Mouse (Mus musculus): ENCODE measurements around the gene Gm49601.

Gene Gm49601

DNA sequence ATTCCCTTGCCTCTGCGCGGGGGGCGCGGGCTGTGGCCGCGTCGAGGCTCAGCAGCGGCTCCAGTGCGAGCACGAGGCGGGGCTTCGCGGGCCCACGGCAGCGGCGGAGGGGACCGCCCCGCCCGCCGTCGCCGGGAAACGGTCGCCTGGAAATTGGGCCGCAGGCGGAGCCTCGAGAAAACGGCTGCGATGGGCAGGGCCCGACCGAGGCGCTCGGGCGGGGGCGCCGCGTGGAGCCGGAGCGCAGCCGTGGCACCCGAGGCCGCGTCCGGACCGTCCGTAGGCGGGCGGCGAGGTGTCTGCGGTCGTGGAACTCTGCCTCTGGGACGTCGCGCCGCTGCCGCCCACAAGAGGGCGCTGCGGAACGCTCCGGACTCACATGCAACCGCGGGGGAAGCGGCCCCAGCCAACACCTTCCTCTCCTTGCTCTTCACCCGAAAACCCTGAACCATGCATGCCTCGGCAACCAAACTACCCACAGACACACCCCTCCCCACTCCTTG is at the start of gene Gm49601:
Gm49601 (minus strand) TSS at position 52 of the 503 bp plus-strand sequence.
- DNase-seq (ENCODE audit: low spot score in 2 of 2), result peak; percentile 67 to 81

DNA sequence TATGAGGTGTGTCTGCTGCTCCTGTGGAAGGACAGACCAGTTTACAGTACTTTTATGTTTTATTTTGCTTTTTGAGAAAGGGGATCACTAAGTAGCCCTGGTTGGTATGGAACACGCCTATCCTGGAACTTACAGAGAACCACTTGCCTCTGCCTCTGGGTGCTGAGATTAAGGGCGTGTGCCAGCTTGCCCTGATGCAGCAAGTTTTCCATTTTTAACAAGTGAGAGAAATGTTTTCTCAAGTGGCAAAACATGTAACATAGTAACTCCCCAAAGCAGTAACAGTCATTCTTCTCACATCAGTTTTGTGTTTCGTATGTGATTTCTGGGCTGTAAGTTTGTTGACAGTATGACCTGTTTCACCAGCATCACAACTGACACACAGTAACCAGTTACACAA is 46.8 kb upstream of the Gm49601 start:
- DNase-seq (ENCODE audit: low spot score in 2 of 2), result no peak

DNA sequence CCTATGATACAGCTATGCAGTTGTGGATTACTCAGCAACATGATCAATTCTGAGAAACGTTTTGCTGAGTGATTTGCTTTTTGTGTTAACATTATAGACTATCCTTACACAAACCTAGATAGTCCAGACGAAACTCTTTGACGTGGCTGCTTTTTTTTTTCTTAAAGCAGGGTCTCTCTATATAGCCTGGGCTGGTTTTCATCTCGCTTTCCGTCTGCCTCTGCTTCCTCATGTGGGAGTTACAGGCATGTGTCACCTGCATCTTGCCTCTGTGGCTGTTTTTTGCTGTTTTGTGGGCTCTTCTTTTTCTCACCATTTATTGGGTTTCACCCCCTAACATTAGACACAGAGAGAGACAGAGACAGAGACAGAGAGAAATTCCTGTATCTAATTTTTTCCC is 45.8 kb upstream of the Gm49601 start:
- DNase-seq (ENCODE audit: low spot score in 2 of 2), result no peak

DNA sequence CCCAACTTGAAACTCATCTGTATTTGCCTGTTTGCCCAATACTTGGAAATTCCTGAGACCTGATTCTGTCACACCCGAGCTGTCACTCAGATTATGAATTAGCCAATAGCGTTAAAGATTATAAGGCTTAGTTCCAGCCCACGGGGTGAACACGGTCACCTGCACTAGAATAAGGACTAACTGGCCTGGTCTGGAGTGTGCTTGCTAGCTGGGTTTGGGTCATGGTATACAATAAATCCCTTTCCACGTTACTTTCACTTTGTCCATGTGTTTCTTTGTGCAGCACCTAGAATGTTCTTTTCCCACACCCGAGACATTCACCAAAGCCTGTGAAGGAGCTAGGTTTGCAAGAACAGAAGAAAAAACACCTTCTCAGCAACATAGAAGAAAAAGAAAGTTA is 43.7 kb upstream of the Gm49601 start:
- DNase-seq (ENCODE audit: low spot score in 2 of 2), result no peak

DNA sequence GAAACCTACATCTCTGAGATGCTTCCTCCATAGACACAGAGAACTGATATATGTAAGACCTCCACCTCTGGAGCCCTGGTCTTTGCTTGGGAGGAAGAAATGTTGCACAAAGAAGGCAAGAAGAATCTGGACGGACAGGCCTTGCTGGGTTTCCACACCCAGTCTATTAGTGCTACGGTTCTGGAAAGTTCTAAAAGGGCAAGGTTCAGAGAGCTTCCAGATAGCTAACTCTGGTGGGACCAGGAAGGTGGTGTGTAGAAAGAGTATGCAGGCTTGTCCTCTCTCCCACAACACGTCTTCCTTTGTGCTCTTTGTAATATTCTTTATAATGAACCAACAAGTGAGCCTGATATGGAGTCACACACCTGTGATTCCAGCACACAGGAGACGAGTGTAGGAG is 32.4 kb upstream of the Gm49601 start:
- no peak for DNase-seq (ENCODE audit: low spot score in 2 of 2)

DNA sequence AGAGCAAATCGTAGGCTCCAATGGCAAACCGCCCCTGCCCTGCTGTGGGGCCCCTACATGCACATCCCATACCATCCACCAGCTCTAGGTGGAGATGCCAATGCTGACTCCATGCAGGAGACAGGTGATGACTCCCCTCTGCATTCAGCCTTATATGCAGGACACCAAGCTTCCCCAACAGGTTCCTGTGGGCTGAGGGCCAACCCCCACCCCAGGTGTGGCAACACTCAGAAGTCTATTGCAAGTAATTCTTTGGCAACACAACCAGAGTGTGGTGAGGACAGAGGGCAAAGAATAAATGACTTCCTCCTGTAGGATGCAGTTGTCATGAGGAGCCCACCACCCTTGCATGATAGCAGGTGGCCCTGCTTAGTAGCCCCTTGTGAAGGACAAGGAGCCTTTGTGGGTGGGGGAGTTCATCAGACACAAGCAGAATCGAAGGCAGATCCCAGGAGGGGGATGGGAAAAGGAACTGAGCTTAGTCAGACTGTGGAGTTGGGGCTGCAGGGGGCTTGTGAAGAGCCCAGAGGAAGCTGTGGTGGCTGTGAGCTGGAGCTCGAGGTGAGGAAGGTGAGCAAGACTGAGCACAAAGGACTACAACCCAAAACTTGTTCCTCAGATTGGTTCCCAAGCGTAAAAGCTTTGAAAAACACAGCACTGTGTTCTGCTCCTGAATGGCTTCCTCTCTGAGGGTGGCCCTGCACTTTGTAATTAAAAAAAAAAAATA is 29.3 kb upstream of the Gm49601 start:
- no peak for DNase-seq (ENCODE audit: low spot score in 2 of 2)

DNA sequence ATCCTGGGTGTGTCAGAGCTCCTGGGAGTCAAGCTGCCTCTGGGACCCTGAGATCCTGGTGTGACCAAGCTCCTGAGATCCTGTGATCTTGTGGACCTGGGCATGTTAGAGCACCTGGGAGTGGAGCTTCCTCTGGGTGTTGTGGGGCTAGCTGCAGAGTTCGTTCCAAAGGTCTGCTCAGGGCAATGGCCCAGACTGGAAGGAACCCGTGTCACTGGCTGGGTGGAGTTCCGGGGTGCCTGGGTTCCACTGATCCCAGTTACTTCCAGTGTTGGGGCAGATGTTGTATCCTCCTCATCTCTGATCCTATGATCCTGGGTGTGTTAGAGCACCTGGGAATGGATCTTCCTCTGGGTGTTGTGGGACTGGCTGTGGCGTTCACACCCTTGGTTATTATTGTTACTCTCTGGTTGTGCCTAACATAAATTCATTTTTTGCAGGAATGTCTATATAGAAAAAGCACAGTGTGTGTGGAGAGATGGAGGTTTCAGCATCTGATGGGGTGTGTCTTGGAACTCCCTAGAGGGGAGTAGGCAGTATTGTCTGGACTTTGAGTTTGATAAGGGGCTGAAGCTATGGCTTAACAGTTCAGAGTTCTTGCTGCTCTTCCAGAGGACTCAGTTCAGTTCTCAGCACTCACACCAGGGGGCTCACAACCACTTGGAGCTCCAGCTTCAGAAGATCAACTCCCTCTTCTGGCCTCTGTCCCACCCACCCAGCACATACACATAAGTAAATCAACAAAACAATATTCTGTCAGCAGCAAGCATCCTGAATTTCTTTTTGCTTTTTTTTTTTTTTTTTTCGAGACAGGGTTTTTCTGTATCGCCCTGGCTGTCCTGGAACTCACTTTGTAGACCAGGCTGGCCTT is 27.3 kb upstream of the Gm49601 start:
- no peak for DNase-seq (ENCODE audit: low spot score in 2 of 2)

DNA sequence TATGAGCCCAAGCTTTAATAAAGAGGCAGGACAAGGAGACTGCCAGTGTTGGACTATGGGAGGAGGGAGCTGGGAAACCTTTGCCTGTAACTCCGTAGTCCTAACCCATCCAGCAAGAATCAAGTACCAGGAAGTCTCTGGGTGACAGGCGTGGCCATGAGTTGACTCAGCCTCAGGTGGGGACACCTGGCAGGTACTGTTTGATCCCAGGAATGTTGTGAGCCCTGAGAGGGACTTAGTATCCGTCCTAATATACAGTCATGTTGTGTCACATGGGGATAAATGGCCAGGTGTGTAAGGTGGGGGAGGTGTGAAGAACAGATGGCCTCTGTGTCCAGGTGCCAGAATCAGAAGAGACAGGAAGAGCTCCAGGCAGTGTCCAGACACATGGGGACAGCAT is 22.9 kb upstream of the Gm49601 start:
- DNase-seq (ENCODE audit: low spot score in 2 of 2), result no peak

DNA sequence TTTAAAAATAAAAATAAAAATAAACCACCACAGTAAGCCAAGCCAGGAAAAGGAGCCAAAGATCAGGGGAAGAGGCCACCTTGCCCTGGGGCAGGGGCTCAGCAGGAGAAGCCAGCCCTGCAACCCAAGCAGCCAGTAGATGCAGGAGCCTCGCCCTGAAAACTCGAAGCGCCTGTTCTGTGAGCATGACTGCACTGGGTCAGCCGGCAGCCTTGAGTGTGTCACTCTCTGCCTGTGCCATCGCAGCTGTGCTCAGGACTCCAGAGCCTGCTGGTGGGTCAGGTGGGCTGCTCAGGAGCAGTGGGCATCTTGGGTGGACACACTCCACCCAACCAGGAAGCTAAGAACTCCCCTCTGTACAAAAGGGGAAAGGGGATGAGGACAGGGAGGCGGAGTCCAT is 19.1 kb upstream of the Gm49601 start:
- DNase-seq (ENCODE audit: low spot score in 2 of 2), result no peak

DNA sequence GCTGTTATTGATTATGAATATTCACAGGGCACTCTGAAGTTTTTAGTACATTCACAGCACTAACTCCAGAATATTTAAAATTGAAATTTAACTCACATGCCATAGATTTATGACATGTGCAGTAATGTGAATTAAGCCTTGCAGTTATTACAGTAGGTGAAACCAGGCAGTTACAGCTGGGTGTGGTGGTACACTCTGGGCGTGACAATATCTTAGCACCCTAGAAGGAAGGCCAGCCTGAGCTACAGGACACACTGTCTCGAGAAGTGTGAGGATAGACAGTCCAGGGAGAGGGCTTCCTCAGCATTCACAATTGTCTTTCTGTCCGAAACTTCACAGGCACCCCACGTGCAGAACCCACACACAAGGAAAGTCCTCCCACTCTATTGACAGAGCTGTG is 18.3 kb upstream of the Gm49601 start:
- no peak for DNase-seq (ENCODE audit: low spot score in 2 of 2)

DNA sequence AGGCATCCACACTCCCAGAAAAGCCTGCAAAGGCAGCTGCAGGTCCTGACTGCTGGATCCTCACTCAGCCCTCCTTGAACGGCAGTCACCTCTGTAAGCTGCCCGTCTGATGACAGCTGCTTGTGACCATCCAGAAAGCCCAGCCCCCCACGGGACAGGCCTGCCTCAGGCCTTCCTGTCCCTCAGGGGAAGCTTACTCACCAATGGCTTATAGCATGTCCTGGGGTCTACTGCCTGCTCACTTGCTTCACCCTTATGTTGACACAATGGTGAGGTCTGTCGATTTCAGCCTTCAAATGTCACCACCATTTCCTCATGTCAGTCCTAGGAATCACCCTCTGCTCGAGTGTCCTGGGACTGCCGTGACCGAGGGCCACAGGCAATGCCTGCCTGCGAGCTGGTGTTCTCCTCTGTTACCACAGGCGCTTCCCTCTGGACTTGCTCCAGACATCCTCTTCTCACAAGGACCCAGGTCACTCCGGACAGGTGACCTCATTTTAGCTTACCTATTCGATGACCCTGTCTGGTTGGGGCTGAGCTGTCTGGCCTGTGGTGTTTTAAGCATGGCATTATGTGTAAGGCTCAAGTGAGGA is 17.3 kb upstream of the Gm49601 start:
- DNase-seq (ENCODE audit: low spot score in 2 of 2), result no peak

DNA sequence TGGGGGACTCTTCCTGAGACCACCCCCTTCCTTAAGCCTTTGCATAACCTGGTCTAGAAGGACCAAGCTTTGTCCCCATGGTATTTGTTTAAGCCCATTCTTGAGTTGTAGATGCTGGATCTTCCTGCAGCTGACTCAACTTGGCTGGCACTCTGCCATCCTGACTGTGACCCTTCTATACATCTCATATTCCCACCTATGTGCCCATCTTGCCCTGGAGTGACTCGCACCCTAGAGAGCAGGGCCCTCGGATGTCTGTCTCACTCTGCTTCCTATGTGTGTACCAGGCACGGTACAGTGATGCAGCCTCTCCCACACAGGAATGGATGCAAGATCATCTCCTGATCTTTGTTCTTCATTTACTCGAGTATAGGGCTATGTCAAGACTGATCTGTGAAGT is 16.7 kb upstream of the Gm49601 start:
- no peak for DNase-seq (ENCODE audit: low spot score in 2 of 2)

DNA sequence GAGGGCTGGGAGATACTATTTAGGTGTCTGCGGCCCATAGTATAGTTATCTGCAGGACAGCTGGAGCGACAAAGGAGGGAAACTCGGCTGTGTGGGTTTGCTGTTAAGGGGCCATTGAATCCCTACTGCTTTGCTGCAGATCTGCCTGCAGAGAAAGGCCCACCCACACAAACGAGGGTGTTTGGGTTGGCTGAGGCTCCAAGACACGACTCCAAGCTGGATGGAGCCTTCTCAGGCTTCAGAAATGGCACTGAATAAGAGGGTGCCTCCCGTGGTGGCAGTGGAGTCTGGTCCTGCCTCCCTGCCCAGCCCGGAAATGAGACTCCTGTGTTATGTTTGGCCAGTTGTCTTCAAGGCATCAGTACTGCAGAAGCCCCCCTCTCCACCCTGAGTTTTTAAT is 16.1 kb upstream of the Gm49601 start:
- DNase-seq (ENCODE audit: low spot score in 2 of 2), result no peak

DNA sequence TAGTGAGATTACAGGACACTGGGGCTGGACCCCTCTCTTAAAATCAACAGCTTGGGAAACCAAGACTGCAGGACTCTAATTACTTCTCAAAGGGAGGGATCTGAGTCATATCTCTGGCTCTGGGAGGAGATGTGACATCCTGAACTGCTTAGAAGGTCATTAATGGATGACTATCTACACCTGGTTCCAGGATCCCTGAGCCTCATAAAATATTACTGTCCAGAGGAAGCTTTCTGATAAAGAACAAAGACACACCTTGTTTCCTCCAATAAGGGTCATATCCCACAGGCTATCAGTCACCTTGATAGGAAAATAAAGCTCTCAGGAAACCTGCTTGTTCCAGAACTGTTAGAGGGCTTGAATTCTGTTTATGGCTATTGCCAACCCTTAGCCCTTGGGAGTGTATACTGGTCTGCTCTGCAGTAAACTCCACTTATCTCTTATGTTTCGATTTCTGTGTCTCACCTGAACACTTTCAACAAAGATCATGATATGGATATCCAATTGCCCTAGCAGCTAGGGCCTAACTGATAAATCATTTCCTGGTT is 13.2 kb upstream of the Gm49601 start:
- no peak for DNase-seq (ENCODE audit: low spot score in 2 of 2)

DNA sequence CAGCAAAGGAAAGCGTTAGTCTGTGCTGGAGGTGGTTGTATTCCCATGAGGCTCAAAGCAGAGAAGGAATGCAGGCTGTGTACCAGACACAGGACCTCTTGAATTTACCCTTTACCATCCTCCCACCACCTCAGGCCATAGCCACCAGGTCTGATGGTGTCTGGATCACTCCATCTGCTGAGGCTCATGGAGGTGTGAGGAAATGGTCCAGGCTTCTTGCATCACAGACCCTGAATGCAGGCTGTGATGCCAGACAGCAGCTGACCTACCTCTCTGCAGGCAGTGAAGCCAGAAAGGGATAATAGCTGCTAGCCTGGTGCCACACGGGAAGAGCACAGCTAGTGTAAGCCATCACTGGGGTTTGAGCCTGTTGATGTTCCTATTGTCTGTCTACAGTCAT is 12.2 kb upstream of the Gm49601 start:
- no peak for DNase-seq (ENCODE audit: low spot score in 2 of 2)

DNA sequence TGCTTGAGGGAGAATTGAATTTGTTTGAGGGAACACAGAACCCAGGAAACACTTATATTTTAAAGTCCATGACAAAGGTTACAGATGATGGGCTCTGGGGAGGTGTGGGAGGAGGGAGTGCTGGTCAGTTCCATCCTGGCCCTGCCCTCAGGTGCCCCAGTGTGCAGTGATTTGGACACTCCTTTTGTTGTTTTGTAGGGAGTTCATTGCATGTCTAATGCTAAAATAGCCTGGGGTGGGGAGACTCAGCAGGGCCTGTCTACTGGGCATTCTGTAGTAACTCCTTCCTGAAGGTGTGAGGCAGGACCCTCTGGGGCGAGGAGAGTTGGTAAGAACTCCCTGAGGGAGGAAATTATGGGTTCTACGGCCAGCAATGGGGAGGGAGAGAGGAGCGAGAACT is 10.6 kb upstream of the Gm49601 start:
- DNase-seq (ENCODE audit: low spot score in 2 of 2), result no peak

DNA sequence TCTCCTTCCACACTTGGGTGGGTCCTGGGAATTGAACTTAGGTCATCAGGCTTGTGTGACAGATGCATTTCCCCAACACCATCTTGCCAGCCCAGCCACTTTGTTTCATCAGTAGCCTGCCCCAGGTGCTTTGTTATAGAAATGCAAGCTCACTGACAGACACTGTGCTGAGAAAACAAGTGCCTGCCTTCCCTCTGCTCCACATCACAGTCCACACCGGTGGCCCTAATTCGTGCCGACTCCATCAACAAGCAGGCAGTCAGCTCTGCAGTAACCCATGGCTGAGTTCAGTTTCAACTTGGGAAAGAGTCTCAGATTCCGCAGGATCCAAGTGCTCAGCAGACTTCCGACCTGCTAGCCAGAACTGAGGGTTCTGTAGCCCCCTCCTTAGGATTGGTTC is 10.2 kb upstream of the Gm49601 start:
- no peak for DNase-seq (ENCODE audit: low spot score in 2 of 2)

DNA sequence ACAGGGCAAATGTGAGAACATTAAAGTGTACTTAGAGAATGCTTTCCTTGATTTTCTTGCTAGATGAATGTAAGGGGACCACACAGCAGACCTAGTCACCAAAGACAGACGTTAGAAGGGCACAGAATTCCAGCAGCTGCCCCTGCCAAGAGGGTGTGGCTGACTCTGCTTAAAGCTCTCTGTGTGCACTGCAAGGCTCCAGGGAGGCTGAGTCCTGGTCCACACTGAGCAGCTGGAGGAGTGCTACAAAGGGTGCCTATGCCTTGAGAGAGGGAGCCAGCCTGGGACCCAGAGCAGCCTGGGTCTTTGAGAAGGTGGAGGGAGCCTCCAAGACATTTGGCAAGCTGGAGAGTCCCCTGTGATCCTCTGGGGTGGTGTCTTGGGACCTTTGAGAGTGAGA is 7.1 kb upstream of the Gm49601 start:
- DNase-seq (ENCODE audit: low spot score in 2 of 2), result no peak

DNA sequence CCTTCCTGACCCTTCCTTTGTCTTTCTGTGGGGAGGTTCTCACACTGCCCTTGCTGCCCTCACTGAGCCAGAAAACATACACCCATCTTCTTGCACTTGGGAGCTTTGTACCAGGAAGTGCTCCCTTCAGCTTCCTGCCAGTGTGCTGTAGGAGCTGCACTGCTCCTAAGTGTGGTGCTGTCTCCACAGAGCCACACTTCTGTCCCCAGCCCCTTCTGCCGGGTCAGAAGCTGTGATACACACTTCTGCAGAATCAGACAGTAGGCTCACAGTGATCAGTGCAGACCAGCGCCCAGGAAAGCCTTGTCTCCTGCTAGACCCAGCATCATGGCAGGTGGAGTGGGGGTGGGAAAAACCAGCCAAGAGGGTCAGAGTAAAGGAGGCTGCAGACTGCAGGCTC is 6.6 kb upstream of the Gm49601 start:
- no peak for DNase-seq (ENCODE audit: low spot score in 2 of 2)

DNA sequence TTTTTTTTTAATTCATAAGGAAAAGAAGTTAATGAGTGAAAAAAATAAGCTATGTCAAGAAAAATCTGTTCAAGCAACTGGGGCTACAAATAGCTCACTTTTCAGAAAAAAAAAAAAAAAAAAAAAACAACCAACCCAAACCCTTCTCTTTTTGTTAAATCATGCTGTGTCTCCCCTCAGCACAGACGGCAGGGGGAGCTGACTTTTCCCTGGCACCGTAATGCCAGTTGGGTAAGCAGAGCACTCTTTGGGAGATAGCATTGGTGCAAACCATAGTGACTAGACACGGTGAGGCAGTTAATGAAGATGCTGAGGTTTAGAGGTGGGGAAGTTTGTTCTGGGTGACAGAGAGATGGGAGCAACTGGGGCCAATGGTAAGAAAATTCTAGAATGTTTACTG is 5.8 kb upstream of the Gm49601 start:
- DNase-seq (ENCODE audit: low spot score in 2 of 2), result no peak

DNA sequence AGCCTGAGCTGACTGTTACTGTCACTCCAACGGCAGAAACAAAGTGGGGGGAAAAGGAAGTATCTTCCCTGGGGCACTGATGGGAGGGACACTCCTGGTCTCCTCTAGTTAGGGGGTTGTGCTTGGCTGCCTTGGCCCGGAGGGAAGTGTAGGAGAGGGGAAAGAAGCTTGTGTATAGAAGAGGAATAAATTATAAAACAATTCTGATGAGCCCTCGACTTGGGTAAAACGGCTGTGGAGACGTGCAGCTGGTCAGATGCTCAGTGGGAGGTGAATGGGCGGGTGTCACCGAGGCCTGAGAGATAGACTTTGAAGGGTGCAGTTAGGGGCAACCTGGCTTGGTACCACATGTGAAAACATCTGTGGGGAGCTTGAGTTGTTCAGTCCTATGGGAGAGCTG is 4.9 kb upstream of the Gm49601 start:
- no peak for DNase-seq (ENCODE audit: low spot score in 2 of 2)

DNA sequence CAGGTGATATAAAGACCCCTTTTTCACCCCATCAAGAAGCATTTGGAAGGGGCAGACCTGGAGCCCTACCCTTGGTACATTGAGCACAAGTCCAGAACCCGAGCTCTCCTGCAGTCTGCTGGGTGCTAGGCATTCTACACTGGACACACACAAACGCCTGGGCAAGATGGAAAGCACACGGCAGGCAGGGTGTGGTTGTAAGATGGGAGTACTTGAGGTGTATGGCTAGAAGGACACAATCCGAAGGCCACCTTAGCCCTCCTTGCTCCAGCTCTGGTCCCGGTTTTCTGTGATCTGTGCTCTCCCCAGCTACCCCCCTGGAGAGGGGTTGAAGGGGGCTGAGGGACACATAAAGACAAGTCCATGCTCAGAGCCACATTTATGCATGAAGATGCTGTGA is 4.1 kb upstream of the Gm49601 start:
- no peak for DNase-seq (ENCODE audit: low spot score in 2 of 2)
